Comparison of ENCODE assay signal across 8 mouse cellular contexts in genomic region chr17:10744709-10745461, GRCm38 (mm10).
A peak's percentile ranks its signal among the peaks of the same experiment; 100 is the strongest.
DNase-seq lines count a peak whose midpoint lies in the region; ATAC-seq lines count a peak whose summit lies in the region.

No protein-coding gene starts in this region.

- H3K4me1 ChIP-seq in liver, embryonic 11.5 days (replicated peaks; ENCODE audit: control insufficient read depth, insufficient read depth, low read length), result no peaks in the 10 kb centered on the region
- H3K4me1 ChIP-seq in embryonic facial prominence, embryonic 12.5 days, result peaks cover 4% of the 10 kb centered on the region
- no peaks in the 10 kb centered on the region for H3K4me1 ChIP-seq in heart, embryonic 11.5 days (ENCODE audit: control insufficient read depth, insufficient read depth, low read length)
- H3K4me1 ChIP-seq in kidney, embryonic 15.5 days, result peaks cover 11% of the 10 kb centered on the region
- peaks cover 8% of the 10 kb centered on the region for H3K4me1 ChIP-seq in limb, embryonic 12.5 days (replicated peaks)
- H3K4me1 ChIP-seq in neural tube, embryonic 11.5 days (ENCODE audit: control insufficient read depth, insufficient read depth, low read length), result peaks cover 11% of the 10 kb centered on the region

- H3K36me3 ChIP-seq in liver, embryonic 11.5 days (ENCODE audit: control insufficient read depth, insufficient read depth, low read length), result no peaks in the 10 kb centered on the region
- no peaks in the 10 kb centered on the region for H3K36me3 ChIP-seq in embryonic facial prominence, embryonic 12.5 days
- no peaks in the 10 kb centered on the region for H3K36me3 ChIP-seq in heart, embryonic 11.5 days (ENCODE audit: control insufficient read depth, insufficient read depth, low read length)
- H3K36me3 ChIP-seq in kidney, embryonic 15.5 days, result no peaks in the 10 kb centered on the region
- no peaks in the 10 kb centered on the region for H3K36me3 ChIP-seq in limb, embryonic 12.5 days
- H3K36me3 ChIP-seq in neural tube, embryonic 11.5 days (ENCODE audit: control insufficient read depth, insufficient read depth, low read length), result no peaks in the 10 kb centered on the region

- H3K27ac ChIP-seq in liver, embryonic 11.5 days (ENCODE audit: low read depth, low read length), result no peak overlapping the region
- H3K27ac ChIP-seq in embryonic facial prominence, embryonic 12.5 days, result peak overlapping the region; percentile 41; the same call in 1 of the 2 replicates
- no peak overlapping the region for H3K27ac ChIP-seq in heart, embryonic 11.5 days (ENCODE audit: low read depth, low read length)
- H3K27ac ChIP-seq in kidney, embryonic 15.5 days, result peak overlapping the region; percentile 22; the same call in 1 of the 2 replicates
- H3K27ac ChIP-seq in limb, embryonic 12.5 days, result 0 out of 2 replicates have a peak overlapping the region, but pooled peaks have one; percentile 25
- peak overlapping the region; percentile 67 for H3K27ac ChIP-seq in neural tube, embryonic 11.5 days (ENCODE audit: low read depth, low read length)

- WGBS in liver, embryonic 11.5 days, result 39% methylated on average over 4 of the region's 4 CpGs
- 19% methylated on average over 4 of the region's 4 CpGs for WGBS in embryonic facial prominence, embryonic 12.5 days
- 25% methylated on average over 4 of the region's 4 CpGs for WGBS in heart, embryonic 11.5 days (ENCODE audit: insufficient replicate concordance)
- 35% methylated on average over 4 of the region's 4 CpGs for WGBS in kidney, embryonic 15.5 days
- WGBS in limb, embryonic 12.5 days, result 32% methylated on average over 4 of the region's 4 CpGs
- WGBS in neural tube, embryonic 11.5 days, result 13% methylated on average over 4 of the region's 4 CpGs

- no peak for ATAC-seq in liver, embryonic 11.5 days (replicated peaks; ENCODE audit: low FRiP score)
- ATAC-seq in embryonic facial prominence, embryonic 12.5 days (ENCODE audit: insufficient number of reproducible peaks, insufficient read depth, low FRiP score, low TSS enrichment), result 0 out of 2 replicates have a peak, but pooled peaks have one; percentile 56
- ATAC-seq in heart, embryonic 11.5 days (replicated peaks; ENCODE audit: insufficient number of reproducible peaks, low FRiP score, low TSS enrichment), result no peak
- ATAC-seq in kidney, embryonic 15.5 days (replicated peaks; ENCODE audit: low FRiP score), result peak; percentile 78
- no peak for ATAC-seq in limb, embryonic 12.5 days (ENCODE audit: insufficient number of reproducible peaks, insufficient read depth, low FRiP score, low TSS enrichment, low read depth)
- peak; percentile 87 for ATAC-seq in neural tube, embryonic 11.5 days (ENCODE audit: insufficient read depth, low FRiP score, low TSS enrichment)

- H3K9ac ChIP-seq in liver, embryonic 11.5 days (ENCODE audit: low read depth, low read length), result no peak overlapping the region
- no peak overlapping the region for H3K9ac ChIP-seq in embryonic facial prominence, embryonic 12.5 days
- H3K9ac ChIP-seq in heart, embryonic 11.5 days (ENCODE audit: low read depth, low read length), result no peak overlapping the region
- no peak overlapping the region for H3K9ac ChIP-seq in kidney, embryonic 15.5 days
- no peak overlapping the region for H3K9ac ChIP-seq in limb, embryonic 12.5 days (replicated peaks)
- peak overlapping the region; percentile 37 for H3K9ac ChIP-seq in neural tube, embryonic 11.5 days (ENCODE audit: low read length)

- no peaks in the 10 kb centered on the region for H3K9me3 ChIP-seq in liver, embryonic 11.5 days (ENCODE audit: control insufficient read depth, low read length)
- H3K9me3 ChIP-seq in embryonic facial prominence, embryonic 12.5 days, result no peaks in the 10 kb centered on the region
- no peaks in the 10 kb centered on the region for H3K9me3 ChIP-seq in heart, embryonic 11.5 days (replicated peaks; ENCODE audit: control insufficient read depth, low read length)
- no peaks in the 10 kb centered on the region for H3K9me3 ChIP-seq in kidney, embryonic 15.5 days (replicated peaks)
- H3K9me3 ChIP-seq in limb, embryonic 12.5 days, result no peaks in the 10 kb centered on the region
- no peaks in the 10 kb centered on the region for H3K9me3 ChIP-seq in neural tube, embryonic 11.5 days (ENCODE audit: control insufficient read depth, low read length)

- peak; percentile 23 for DNase-seq in liver
- no peak for DNase-seq in liver, embryonic 11.5 days (ENCODE audit: low spot score)
- peak; percentile 77 for DNase-seq in neural tube, embryonic 11.5 days (ENCODE audit: low spot score)
- DNase-seq in urinary bladder, postnatal 36 days (ENCODE audit: low spot score in 2 of 2), result peak; percentile 25 to 42

- no peak overlapping the region for H3K4me3 ChIP-seq in liver, embryonic 11.5 days (ENCODE audit: low read depth, low read length)
- H3K4me3 ChIP-seq in embryonic facial prominence, embryonic 12.5 days, result no peak overlapping the region
- no peak overlapping the region for H3K4me3 ChIP-seq in heart, embryonic 11.5 days (ENCODE audit: low read depth, low read length)
- H3K4me3 ChIP-seq in kidney, embryonic 15.5 days (replicated peaks), result no peak overlapping the region
- no peak overlapping the region for H3K4me3 ChIP-seq in limb, embryonic 12.5 days (replicated peaks)
- no peak overlapping the region for H3K4me3 ChIP-seq in neural tube, embryonic 11.5 days (ENCODE audit: low read depth, low read length)

- no peak overlapping the region for H3K4me2 ChIP-seq in liver, embryonic 11.5 days
- H3K4me2 ChIP-seq in embryonic facial prominence, embryonic 12.5 days (replicated peaks), result no peak overlapping the region
- peak overlapping the region; percentile 7; the same call in 1 of the 2 replicates for H3K4me2 ChIP-seq in heart, embryonic 11.5 days
- no peak overlapping the region for H3K4me2 ChIP-seq in kidney, embryonic 15.5 days
- no peak overlapping the region for H3K4me2 ChIP-seq in limb, embryonic 12.5 days
- no peak overlapping the region for H3K4me2 ChIP-seq in neural tube, embryonic 11.5 days (ENCODE audit: low read depth)

- H3K27me3 ChIP-seq in liver, embryonic 11.5 days (replicated peaks; ENCODE audit: control insufficient read depth, insufficient read depth, low read length), result no peaks in the 10 kb centered on the region
- no peaks in the 10 kb centered on the region for H3K27me3 ChIP-seq in embryonic facial prominence, embryonic 12.5 days
- peaks cover 3% of the 10 kb centered on the region; the same call in 1 of the 2 replicates for H3K27me3 ChIP-seq in heart, embryonic 11.5 days (ENCODE audit: control insufficient read depth, insufficient read depth, low read length)
- H3K27me3 ChIP-seq in kidney, embryonic 15.5 days, result no peaks in the 10 kb centered on the region
- H3K27me3 ChIP-seq in limb, embryonic 12.5 days, result no peaks in the 10 kb centered on the region
- H3K27me3 ChIP-seq in neural tube, embryonic 11.5 days (ENCODE audit: control insufficient read depth, insufficient read depth, low read length), result no peaks in the 10 kb centered on the region

Comparison
In these comparisons a context has a peak if more than half of its experiments do, and no peak if none do; other contexts are left out.
1. ATAC-seq: peak in embryonic facial prominence, embryonic 12.5 days (single experiment), kidney, embryonic 15.5 days (single experiment) and neural tube, embryonic 11.5 days (single experiment); none in liver, embryonic 11.5 days (single experiment), heart, embryonic 11.5 days (single experiment) and limb, embryonic 12.5 days (single experiment).
2. H3K27ac ChIP-seq: peak in embryonic facial prominence, embryonic 12.5 days (single experiment), kidney, embryonic 15.5 days (single experiment), limb, embryonic 12.5 days (single experiment) and neural tube, embryonic 11.5 days (single experiment); none in liver, embryonic 11.5 days (single experiment) and heart, embryonic 11.5 days (single experiment).